Mouse (Mus musculus): ENCODE measurements around the gene Tnnt1. TPM values are rescaled to one million over a fixed set of nuclear protein-coding genes. Genes with fewer than 3 reads are reported as not detected.

The Tnnt1 gene
- total and polyA plus RNA-seq, 2 experiments from 2014 or later = 27.4 to 93.7 TPM

DNA sequence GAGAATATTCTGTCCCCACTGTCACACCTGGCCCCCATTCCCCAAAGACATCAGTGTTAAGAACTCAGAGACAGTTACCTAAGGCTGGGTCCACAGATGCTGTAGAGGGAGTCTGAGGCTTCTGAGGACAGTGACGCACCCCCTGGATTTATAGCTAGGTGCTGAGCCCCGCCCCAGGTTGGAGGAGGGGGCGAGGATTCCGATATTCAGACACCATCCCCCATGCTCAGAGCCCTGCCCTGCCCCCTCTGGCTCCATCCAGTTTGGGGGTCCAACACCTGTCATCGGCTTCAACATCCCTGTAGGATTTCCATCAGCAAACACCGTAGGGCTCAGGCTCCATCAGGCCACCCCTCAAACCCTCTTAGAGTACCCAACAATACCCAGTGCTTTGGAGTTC, 329 bp downstream of the Tnnt1 start:
- no peaks in the 10 kb centered on the region for H3K27me3 ChIP-seq (ENCODE audit: control insufficient read depth, insufficient read depth, low read length)
- peaks cover 25% of the 10 kb centered on the region for H3K36me3 ChIP-seq (replicated peaks; ENCODE audit: control insufficient read depth, insufficient read depth, low read length)
- peaks cover 66% of the 10 kb centered on the region for H3K4me1 ChIP-seq (ENCODE audit: control insufficient read depth, insufficient read depth)
- WGBS = 35% methylated on average over 6 of the region's 6 CpGs
- peak overlapping the region; percentile 89 for H3K27ac ChIP-seq (ENCODE audit: low read depth)
- peak; percentile 24 for ATAC-seq (ENCODE audit: insufficient read depth, low read depth)
- no peak overlapping the region for H3K4me2 ChIP-seq (ENCODE audit: low read depth, low read length)
- peak overlapping the region; percentile 29; the same call in 1 of the 2 replicates for H3K9ac ChIP-seq (replicated peaks; ENCODE audit: low read depth, low read length)
- no peak overlapping the region for H3K4me3 ChIP-seq (ENCODE audit: low read depth, low read length)
- no peak for TF ChIP-seq CTCF (IDR thresholded peaks at IDR 0.05; ENCODE audit: low read depth)
- no peak for TF ChIP-seq EP300 (IDR thresholded peaks at IDR 0.05; ENCODE audit: low read depth)
- no peak for DNase-seq (ENCODE audit: low spot score)
- no peaks in the 10 kb centered on the region for H3K9me3 ChIP-seq (replicated peaks; ENCODE audit: control insufficient read depth, low read length)

DNA sequence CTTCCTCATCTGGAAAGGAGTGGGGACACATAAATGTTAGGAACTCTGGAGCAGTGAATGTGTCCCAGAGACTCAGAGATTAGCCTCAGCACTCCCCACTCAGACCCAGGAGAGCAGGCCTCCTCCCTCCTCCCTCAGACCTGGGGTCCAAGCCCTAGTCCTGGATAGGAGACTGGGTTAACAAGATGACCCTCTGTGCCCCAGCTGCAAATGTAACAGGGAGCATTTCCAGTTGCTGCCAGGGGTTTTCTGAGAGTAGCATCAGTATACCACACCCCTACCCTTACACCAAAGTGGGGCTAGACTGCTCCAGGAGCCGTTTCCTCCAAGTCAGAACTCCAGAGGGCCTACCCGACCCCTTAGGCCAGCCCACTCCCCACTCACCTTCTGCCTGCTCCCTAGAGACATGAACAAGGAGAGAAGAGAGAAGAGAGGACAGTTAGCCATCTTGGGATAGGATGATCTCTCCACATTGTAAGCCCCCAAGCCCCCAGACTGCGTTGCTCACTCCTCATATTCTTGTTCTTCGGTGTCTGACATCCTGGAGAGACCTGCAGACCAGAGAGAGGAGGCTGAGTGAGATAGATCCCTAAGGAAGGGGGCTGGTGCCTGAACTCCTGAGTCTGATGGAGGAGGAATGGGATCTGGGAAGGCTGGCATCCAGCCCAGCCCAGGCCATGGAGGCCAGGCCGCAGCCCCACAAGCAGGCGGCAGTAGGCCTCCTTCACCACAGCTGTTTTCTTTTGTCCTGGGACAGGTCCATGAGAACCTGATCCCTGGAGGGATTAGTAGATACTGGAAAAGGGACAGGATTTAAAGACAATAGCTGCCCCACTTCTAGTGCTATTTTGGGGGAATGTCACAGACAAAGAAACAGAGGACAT, 2.1 kb downstream of the Tnnt1 start:
- WGBS = 27% methylated on average over 6 of the region's 6 CpGs
- H3K4me2 ChIP-seq (ENCODE audit: low read depth, low read length) = peak overlapping the region; percentile 24
- H3K9me3 ChIP-seq (replicated peaks; ENCODE audit: control insufficient read depth, low read length) = no peaks in the 10 kb centered on the region
- peak overlapping the region; percentile 32; the same call in 1 of the 2 replicates for H3K9ac ChIP-seq (replicated peaks; ENCODE audit: low read depth, low read length)
- ATAC-seq (ENCODE audit: insufficient read depth, low read depth) = no peak
- peaks cover 12% of the 10 kb centered on the region; the same call in 1 of the 2 replicates for H3K36me3 ChIP-seq (replicated peaks; ENCODE audit: control insufficient read depth, insufficient read depth, low read length)
- H3K4me3 ChIP-seq (ENCODE audit: low read depth, low read length) = no peak overlapping the region
- H3K4me1 ChIP-seq (ENCODE audit: control insufficient read depth, insufficient read depth) = peaks cover 75% of the 10 kb centered on the region
- peak overlapping the region; percentile 89 for H3K27ac ChIP-seq (ENCODE audit: low read depth)
- peak; percentile 37 for DNase-seq (ENCODE audit: low spot score)
- no peaks in the 10 kb centered on the region for H3K27me3 ChIP-seq (ENCODE audit: control insufficient read depth, insufficient read depth, low read length)
- TF ChIP-seq CTCF (IDR thresholded peaks at IDR 0.05; ENCODE audit: low read depth) = 0 out of 2 replicates have a peak, but pooled peaks have one; percentile 23
- TF ChIP-seq EP300 (IDR thresholded peaks at IDR 0.05; ENCODE audit: low read depth) = no peak

GRCm38 (mm10) chr7:4513236-4513635, 2.9 kb downstream of the Tnnt1 start:
- no peak for ATAC-seq (ENCODE audit: insufficient read depth, low read depth)
- DNase-seq (ENCODE audit: low spot score) = peak; percentile 71
- Histone ChIP-seq H3K9me3 (replicated peaks; ENCODE audit: control insufficient read depth, low read length) (no peaks in the 10 kb centered on the region), H3K27ac (ENCODE audit: low read depth) (peak overlapping the region; percentile 89), H3K36me3 (replicated peaks; ENCODE audit: control insufficient read depth, insufficient read depth, low read length) (peaks cover 5% of the 10 kb centered on the region; the same call in 1 of the 2 replicates), H3K27me3 (ENCODE audit: control insufficient read depth, insufficient read depth, low read length) (no peaks in the 10 kb centered on the region), H3K9ac (replicated peaks; ENCODE audit: low read depth, low read length) (no peak overlapping the region), H3K4me1 (ENCODE audit: control insufficient read depth, insufficient read depth) (peaks cover 69% of the 10 kb centered on the region), H3K4me3 (ENCODE audit: low read depth, low read length) (no peak overlapping the region), H3K4me2 (ENCODE audit: low read depth, low read length) (peak overlapping the region; percentile 11; the same call in 1 of the 2 replicates)
- 22% methylated on average over 13 of the region's 13 CpGs for WGBS
- peak; percentile 93 for TF ChIP-seq CTCF (IDR thresholded peaks at IDR 0.05; ENCODE audit: low read depth)
- no peak for TF ChIP-seq EP300 (IDR thresholded peaks at IDR 0.05; ENCODE audit: low read depth)

- H3K36me3 ChIP-seq (replicated peaks; ENCODE audit: control insufficient read depth, insufficient read depth, low read length) = no peaks in the 10 kb centered on the region
- H3K27me3 ChIP-seq (ENCODE audit: control insufficient read depth, insufficient read depth, low read length) = no peaks in the 10 kb centered on the region
- TF ChIP-seq EP300 (IDR thresholded peaks at IDR 0.05; ENCODE audit: low read depth) (no peak), CTCF (IDR thresholded peaks at IDR 0.05; ENCODE audit: low read depth) (peak; percentile 17; the same call in 1 of the 2 replicates)
- 14% methylated on average over 8 of the region's 8 CpGs for WGBS
- H3K4me3 ChIP-seq (ENCODE audit: low read depth, low read length) = no peak overlapping the region
- peak overlapping the region; percentile 1; the same call in 1 of the 2 replicates for H3K4me2 ChIP-seq (ENCODE audit: low read depth, low read length)
- 0 out of 2 replicates have a peak overlapping the region, but pooled peaks have one; percentile 7 for H3K9ac ChIP-seq (replicated peaks; ENCODE audit: low read depth, low read length)
- H3K9me3 ChIP-seq (replicated peaks; ENCODE audit: control insufficient read depth, low read length) = no peaks in the 10 kb centered on the region
- peaks cover 64% of the 10 kb centered on the region for H3K4me1 ChIP-seq (ENCODE audit: control insufficient read depth, insufficient read depth)
- H3K27ac ChIP-seq (ENCODE audit: low read depth) = peak overlapping the region; percentile 88
- ATAC-seq (ENCODE audit: insufficient read depth, low read depth) = no peak
- peak; percentile 48 for DNase-seq (ENCODE audit: low spot score)
Observed at GRCm38 (mm10) chr7:4511489-4512224, 4.5 kb downstream of the Tnnt1 start.

- H3K36me3 ChIP-seq (replicated peaks; ENCODE audit: control insufficient read depth, insufficient read depth, low read length) = no peaks in the 10 kb centered on the region
- peak; percentile 92 for DNase-seq (ENCODE audit: low spot score)
- peak overlapping the region; percentile 88 for H3K27ac ChIP-seq (ENCODE audit: low read depth)
- H3K4me2 ChIP-seq (ENCODE audit: low read depth, low read length) = peak overlapping the region; percentile 37
- H3K4me3 ChIP-seq (ENCODE audit: low read depth, low read length) = peak overlapping the region; percentile 11; the same call in 1 of the 2 replicates
- no peaks in the 10 kb centered on the region for H3K9me3 ChIP-seq (replicated peaks; ENCODE audit: control insufficient read depth, low read length)
- peak; percentile 87 for ATAC-seq (ENCODE audit: insufficient read depth, low read depth)
- TF ChIP-seq CTCF (IDR thresholded peaks at IDR 0.05; ENCODE audit: low read depth) (peak; percentile 91), EP300 (IDR thresholded peaks at IDR 0.05; ENCODE audit: low read depth) (peak; percentile 77; the same call in 1 of the 2 replicates)
- H3K27me3 ChIP-seq (ENCODE audit: control insufficient read depth, insufficient read depth, low read length) = no peaks in the 10 kb centered on the region
- H3K4me1 ChIP-seq (ENCODE audit: control insufficient read depth, insufficient read depth) = peaks cover 52% of the 10 kb centered on the region
- WGBS = 8% methylated on average over 24 of the region's 24 CpGs
- H3K9ac ChIP-seq (replicated peaks; ENCODE audit: low read depth, low read length) = no peak overlapping the region
Observed at GRCm38 (mm10) chr7:4509863-4510608, 6.1 kb downstream of the Tnnt1 start.

Data from heart, postnatal 0 days (tissue).